Mouse (Mus musculus) thymus, adult 18-20 months (tissue): Measurements from ENCODE around the gene Rbbp8nl.

Source experiments
- DNase-seq, 2 experiments: peaks; one replicate each; pipeline ENCODE4 v3.0.0; 2022; ENCODE audit warnings: mixed read lengths in 2 of 2

Gene Rbbp8nl

GRCm38 (mm10) chr2:180289440-180290108, at the start of gene Rbbp8nl:
Gene Rbbp8nl (minus strand): TSS chr2:180289879.
- no peak for DNase-seq

- no peak for DNase-seq
These were observed 44.9 kb upstream of the Rbbp8nl start, which contains the start of gene Gata5 for GRCm38 (mm10) chr2:180334551-180334986. Gene Gata5 (minus strand): TSS chr2:180334699.

- DNase-seq: no peak
These were observed 44.3 kb upstream of the Rbbp8nl start for GRCm38 (mm10) chr2:180333778-180334550.

GRCm38 (mm10) chr2:180329466-180329865, 39.8 kb upstream of the Rbbp8nl start:
- DNase-seq: no peak

GRCm38 (mm10) chr2:180322674-180323355, 33.1 kb upstream of the Rbbp8nl start:
- DNase-seq: no peak

- no peak for DNase-seq
These were observed 30.5 kb upstream of the Rbbp8nl start for GRCm38 (mm10) chr2:180320216-180320615.

- DNase-seq: no peak
These were observed 27.9 kb upstream of the Rbbp8nl start for GRCm38 (mm10) chr2:180317591-180317990.

- no peak for DNase-seq
These were observed 24.6 kb upstream of the Rbbp8nl start for GRCm38 (mm10) chr2:180314292-180314691.

GRCm38 (mm10) chr2:180311147-180311546, 21.5 kb upstream of the Rbbp8nl start:
- DNase-seq: no peak

GRCm38 (mm10) chr2:180307680-180308079, 18.0 kb upstream of the Rbbp8nl start:
- no peak for DNase-seq

GRCm38 (mm10) chr2:180306423-180307168, 16.9 kb upstream of the Rbbp8nl start:
- DNase-seq: no peak

GRCm38 (mm10) chr2:180306009-180306408, 16.3 kb upstream of the Rbbp8nl start:
- DNase-seq: no peak

GRCm38 (mm10) chr2:180305490-180305889, 15.8 kb upstream of the Rbbp8nl start:
- no peak for DNase-seq

- no peak for DNase-seq
These were observed 14.9 kb upstream of the Rbbp8nl start for GRCm38 (mm10) chr2:180304554-180304953.

GRCm38 (mm10) chr2:180303468-180303867, 13.8 kb upstream of the Rbbp8nl start:
- DNase-seq: no peak

- DNase-seq: no peak
These were observed 12.5 kb upstream of the Rbbp8nl start for GRCm38 (mm10) chr2:180302201-180302600.

GRCm38 (mm10) chr2:180300771-180301170, 11.1 kb upstream of the Rbbp8nl start:
- no peak for DNase-seq

GRCm38 (mm10) chr2:180300252-180300651, 10.6 kb upstream of the Rbbp8nl start:
- no peak for DNase-seq

GRCm38 (mm10) chr2:180292906-180293305, 3.2 kb upstream of the Rbbp8nl start:
- no peak for DNase-seq

GRCm38 (mm10) chr2:180292026-180292425, 2.3 kb upstream of the Rbbp8nl start:
- no peak for DNase-seq

- no peak for DNase-seq
These were observed 1.9 kb upstream of the Rbbp8nl start for GRCm38 (mm10) chr2:180291566-180291965.

GRCm38 (mm10) chr2:180290503-180290902, 824 bp upstream of the Rbbp8nl start:
- no peak for DNase-seq

GRCm38 (mm10) chr2:180288966-180289365, 713 bp downstream of the Rbbp8nl start:
- DNase-seq: no peak
